Mouse (Mus musculus): ENCODE results near the gene Pak1. TPM values are rescaled to one million over a fixed set of nuclear protein-coding genes. Genes with fewer than 3 reads are reported as not detected.

The Pak1 gene
- total RNA-seq, 2 experiments from 2014 or later, result 1.2 to 1.3 TPM

DNA sequence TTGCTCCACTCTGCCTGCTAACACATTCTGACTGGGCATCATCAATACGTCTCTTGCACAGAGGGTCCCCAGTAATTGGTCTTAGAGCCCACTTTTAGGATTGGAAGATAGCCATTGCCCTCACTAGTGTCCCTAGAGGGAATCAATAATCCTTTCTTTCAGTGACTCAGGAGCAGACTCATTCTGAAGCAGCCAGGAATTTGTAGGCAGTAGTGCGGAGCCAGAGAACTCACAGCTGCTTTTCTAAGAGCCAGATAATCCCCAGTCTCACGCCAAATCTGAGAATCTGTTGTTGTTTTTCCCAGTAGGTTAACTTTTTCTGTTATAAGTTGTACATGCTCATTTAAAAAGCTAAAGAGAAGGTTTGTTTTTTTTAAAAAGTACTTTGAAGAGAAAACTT, 13.0 kb upstream of the Pak1 start:
- no peak for DNase-seq (ENCODE audit: low spot score)
- intact Hi-C loops (cut with DNase I), result no loop called here

DNA sequence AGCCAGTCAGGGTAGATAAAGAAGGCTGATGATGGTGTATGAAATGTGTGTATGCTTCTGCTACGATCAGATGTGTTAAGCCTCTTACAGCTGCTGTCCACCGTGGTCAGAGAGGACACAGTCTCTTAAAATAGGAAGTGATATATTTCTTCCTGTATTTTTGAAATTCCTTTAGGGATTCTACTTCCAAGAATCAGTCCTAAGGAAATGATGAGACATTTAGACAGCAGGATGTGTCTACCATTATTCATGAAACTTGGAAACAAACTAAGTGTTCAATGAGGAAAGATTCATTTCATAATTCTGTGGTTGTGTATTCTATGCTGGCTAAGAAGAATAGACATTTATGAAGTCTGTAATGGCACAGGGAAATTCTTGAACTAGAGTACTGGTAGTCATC, 12.4 kb upstream of the Pak1 start:
- DNase-seq (ENCODE audit: low spot score), result no peak
- intact Hi-C loops (cut with DNase I), result no loop called here

DNA sequence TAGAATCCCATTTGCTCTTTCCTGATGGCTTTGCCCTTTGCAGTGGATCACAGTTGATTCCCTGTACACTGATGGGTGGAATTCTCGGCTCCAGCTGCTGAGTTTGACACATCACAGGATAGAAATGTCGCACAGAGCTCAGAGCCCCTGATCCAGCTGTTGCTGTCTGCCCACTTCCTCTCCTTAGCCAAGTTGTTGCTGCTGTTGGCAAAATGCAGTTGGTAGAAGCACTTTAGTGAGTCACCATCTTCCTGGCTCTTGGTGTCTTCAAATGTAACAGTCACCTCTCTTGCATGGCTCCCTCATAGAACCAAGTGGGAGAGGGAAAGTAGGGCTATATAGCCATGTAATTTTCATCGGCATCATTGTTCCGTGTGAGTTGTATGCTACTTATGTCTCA, 11.2 kb upstream of the Pak1 start:
- no peak for DNase-seq (ENCODE audit: low spot score)
- intact Hi-C loops (cut with DNase I), result no loop called here

DNA sequence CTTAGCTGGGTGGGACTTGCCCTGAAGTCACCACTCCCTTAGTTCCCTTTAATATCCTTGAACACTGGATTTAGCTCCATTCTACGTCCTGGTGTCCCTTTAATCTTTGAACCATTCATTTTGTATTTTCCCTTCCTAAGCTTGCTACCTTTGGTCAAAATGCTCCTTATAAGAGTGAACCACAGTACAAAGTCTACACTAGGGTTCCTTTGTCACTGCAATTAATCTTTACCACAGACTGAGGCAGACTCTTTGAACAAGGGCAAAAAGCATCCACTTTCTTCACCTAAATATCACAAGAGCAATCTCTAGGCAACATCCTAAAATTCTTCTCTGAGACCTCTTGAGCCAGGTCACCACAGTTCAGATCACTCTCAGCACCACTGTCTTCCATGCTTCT, 8.1 kb upstream of the Pak1 start:
- DNase-seq (ENCODE audit: low spot score), result no peak
- intact Hi-C loops (cut with DNase I), result no loop called here

DNA sequence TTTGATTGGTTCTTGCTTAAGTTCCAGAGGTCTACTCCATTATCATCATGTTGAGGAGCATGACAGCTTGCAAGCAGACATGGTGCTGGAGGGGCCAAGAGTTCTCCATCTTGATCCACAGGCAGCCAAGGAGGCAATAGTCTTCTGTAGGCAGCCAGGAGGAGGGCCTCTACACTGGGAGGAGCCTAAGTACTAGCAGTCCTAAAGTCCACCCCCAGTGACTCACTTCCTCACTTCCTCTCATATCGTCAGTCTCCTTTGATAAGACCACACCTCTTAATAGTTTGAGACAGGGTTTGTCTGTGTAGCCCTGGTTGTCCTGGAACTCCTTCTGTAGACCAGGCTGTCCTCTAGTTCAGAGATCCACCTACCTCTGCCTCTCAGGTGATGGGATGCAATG, 7.5 kb upstream of the Pak1 start:
- intact Hi-C loops (cut with DNase I), result no loop called here

DNA sequence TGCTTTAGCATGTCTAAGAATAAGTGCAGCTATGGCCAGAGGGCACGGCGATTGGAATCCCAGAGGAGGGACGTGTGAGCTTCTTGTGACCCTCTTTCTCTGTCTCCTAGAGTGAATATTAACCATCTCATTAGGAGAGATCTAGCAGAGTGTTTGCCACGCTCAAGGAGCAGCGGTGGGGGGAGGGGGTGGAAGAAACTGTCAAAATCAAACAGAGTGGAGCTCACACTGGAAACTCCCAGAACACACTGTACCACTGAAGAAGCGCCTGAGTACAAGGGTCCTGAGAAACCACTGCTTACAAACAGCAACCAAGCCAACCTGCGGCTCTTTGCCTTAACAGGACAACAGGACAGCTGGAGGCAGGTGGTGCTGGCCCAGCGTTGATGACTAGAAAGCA, 6.8 kb upstream of the Pak1 start:
- intact Hi-C loops (cut with DNase I), result no loop called here

More for the DNA sequence above, 7.5 kb upstream of the Pak1 start:
- no peak for DNase-seq (ENCODE audit: low spot score)

DNA sequence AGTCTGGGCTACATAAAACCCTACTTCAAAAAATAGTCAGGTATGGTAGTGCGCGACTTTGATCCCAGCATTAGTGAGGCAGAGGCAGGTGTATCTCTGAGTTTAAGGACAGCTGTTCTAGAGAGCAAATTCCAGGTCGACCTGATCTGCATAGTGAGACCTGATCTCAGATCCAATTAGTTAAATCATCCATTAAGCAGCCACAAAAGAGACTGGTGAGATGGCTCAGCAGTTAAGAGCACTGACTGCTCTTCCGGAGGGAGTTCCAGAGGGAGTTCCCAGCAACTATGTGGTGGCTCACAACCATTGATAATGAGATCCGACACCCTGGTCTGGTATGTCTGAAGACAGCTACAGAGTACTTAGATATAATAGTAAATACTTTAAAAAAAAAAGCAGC, 4.8 kb upstream of the Pak1 start:
- no peak for DNase-seq (ENCODE audit: low spot score)
- intact Hi-C loops (cut with DNase I), result no loop called here

More for the DNA sequence above, 6.8 kb upstream of the Pak1 start:
- DNase-seq (ENCODE audit: low spot score), result no peak

DNA sequence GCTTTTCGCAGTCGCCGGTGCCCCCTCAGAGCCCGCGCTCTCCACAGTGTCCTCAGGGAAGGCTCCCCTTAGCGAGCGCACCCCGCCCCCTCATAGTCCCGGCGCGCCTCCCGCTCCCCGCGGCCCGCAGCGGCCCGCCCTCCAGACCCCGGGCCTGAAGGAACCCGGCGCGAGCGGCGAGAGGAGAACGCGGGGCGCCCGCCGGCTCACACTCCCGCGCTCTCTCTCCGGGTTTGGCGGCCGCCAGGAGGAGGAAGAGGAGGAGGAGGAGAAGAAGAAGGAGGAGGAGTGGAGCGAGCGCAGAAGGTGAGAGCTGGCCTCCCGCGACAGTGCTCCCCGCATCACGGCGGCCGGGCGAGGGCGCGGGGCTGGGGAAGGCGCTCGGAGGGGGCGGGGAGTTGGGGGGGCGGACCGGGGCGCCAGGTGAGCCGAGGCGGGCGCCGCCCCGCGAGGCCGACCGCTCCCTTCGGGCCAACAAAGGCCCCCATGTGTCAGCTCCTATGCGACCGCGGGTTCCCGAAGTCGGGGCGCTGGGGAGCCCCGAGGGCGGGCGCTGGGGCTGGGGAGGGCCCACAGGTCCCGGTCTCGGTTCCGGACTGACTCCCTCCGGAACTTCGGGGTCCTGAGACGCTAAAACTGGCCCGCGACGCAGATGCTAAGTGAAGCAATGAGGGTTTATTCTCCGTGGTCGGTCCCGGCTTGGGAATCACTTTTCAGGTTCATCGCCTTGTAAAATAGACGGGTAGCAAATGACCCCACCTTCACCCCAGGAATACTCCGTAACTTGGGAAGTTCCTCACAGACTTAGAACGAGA, 535 bp downstream of the Pak1 start:
- intact Hi-C loops (cut with DNase I), result loop anchor here (5.0 kb wide), 1 partner anchor 52 kb away; the partner anchor contains the start of gene Aqp11
- no peak for DNase-seq (ENCODE audit: low spot score)

DNA sequence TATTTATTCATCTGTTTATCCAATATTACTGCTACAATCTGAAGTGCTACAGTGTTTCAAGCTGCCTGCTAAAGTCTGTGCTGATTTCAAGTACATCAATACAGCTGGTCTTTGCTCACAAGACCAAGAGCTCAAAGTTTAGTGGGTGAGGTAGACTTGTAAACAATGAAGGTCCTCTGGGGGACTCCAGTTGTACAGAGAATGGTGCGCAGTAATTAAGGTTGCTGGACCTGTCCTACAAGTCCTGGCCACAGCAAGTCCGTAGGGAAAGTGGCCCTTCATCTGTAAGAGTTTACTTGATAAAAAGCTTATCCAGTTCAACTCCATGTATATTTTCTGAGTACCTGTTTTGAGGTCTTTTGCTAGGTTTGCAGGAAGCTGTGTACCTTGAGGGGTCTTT, 1.9 kb downstream of the Pak1 start:
- intact Hi-C loops (cut with DNase I), result no loop called here
- no peak for DNase-seq (ENCODE audit: low spot score)

DNA sequence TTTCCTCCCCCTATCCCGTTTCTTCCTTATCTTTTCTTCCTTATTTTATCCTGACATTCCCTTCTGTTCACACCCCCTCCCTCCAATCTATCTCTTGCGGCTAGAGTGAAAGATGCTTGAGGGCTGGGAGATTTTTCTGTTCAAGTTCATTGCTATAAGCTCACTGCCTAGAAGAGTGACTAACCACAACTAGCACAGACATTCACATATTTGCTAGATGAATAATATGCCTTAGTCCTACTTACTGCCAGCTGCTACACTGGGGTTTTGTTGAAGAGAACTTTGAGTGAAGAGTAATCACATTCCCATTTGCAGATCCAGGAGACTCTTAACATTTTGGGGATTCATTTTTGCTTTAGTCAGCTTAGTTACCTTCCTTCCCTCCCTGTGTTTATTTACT, 4.0 kb downstream of the Pak1 start:
- intact Hi-C loops (cut with DNase I), result no loop called here

DNA sequence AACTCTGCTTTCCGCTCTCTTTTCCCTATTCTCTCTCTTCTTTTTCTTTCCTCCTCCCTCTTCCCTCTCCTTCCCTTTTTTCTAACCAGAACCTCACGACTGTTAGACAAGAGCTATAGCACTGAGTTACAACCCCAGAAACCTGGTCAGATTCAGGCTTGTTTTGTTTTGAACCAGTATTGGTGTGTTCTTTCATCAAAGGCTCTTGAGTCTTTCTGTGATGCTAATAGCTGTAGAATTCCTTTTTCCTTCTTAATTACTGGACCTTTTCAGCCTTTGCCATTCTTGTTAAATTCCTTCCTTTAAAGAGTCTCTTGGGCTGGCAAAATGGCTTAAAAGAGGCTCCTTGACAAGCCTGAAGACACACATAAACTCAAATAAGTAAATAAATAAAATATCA, 14.8 kb downstream of the Pak1 start:
- intact Hi-C loops (cut with DNase I), result no loop called here
- DNase-seq (ENCODE audit: low spot score), result no peak

More for the DNA sequence above, 4.0 kb downstream of the Pak1 start:
- no peak for DNase-seq (ENCODE audit: low spot score)

DNA sequence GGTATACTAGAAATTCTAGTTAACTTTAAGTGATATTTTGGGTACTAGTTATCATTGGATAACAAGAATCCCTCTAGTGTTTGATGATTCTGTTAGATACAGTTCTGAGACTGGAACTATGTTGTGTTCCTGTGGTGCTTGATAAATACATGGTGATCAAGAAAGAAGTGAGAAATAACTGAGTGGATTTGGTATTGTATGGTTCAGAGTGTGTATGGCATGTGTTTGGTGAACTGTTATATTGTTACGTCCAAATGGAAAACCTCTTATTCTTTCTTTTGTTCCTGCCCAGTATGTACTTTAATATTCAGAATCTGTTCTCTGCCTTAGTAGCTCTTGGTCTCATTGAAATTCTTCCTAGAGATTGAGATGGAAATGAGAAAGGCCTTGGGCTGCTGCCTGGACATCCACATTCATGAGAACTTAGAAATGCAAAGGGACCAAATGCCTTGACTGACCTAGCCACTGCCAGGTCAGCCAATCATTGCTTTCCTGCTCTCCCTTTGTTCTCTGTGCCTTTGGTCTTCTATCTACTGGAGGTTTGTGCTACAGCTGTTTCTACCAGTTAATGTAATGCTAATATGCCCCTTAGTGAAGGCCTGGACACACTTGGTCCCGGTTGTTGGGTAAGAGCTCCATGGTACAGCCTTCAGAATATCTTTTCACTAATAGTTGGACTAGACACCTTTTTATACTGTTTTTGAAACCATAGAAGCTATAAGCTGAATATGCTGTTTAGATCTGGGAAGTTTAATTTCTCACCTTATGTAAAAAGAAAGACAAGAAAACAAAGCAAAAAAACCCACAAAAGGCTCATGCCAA, 16.1 kb downstream of the Pak1 start:
- intact Hi-C loops (cut with DNase I), result no loop called here
- no peak for DNase-seq (ENCODE audit: low spot score)

DNA sequence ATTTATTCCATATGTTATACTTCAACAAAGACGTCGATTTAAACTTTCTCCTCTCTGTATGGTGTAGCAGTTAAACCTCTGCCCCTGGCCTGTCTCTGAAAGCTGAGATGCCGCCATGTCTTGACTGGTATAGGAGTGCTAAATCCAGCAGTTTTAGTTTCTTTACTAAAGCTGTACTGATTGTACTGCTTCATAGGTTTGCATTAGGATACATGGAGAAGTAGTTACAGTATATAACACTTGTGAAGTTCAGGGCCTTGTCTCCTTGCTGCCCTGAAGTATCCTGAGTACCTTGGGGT, 16.7 kb downstream of the Pak1 start:
- no peak for DNase-seq (ENCODE audit: low spot score)

DNA sequence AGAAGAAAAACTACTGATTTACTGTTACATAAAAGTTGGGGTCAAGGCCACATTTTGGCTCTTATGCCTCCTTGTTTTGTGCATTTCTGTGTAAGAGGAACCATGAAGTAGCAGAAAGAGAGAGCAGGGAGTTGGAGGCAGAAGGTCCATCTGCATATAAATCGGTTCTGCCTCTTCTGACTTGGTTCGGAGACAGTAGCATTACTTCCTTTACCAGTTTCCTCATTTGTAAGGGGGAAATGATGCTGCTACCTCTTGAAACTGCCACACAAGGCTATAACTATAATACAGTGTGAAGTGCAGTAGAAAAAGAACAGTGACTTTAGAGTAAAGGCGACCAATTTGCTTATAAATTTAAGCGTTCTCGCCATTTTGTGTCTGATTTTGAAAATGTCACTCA, 21.0 kb downstream of the Pak1 start:
- intact Hi-C loops (cut with DNase I), result no loop called here
- DNase-seq (ENCODE audit: low spot score), result no peak

More for the DNA sequence above, 16.7 kb downstream of the Pak1 start:
- intact Hi-C loops (cut with DNase I), result no loop called here

DNA sequence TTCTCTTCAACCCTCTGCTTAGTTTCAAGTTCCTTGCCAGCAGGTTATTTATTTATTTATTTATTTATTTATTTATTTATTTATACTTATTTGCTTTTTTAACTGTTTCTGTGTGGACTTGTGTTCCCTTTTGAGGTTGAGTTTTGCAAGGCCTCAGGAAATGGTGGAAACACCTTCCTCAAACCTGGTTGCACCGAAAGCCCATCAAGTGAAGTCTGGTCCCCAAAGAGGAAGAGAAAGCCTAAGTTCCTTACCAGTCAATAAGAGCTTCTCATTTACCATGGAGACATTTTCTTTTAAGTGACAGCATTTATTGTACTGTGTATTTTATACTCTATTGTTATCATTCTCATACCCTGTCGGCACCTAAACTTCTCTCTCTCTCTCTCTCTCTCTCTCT, 33.5 kb downstream of the Pak1 start:
- intact Hi-C loops (cut with DNase I), result no loop called here

DNA sequence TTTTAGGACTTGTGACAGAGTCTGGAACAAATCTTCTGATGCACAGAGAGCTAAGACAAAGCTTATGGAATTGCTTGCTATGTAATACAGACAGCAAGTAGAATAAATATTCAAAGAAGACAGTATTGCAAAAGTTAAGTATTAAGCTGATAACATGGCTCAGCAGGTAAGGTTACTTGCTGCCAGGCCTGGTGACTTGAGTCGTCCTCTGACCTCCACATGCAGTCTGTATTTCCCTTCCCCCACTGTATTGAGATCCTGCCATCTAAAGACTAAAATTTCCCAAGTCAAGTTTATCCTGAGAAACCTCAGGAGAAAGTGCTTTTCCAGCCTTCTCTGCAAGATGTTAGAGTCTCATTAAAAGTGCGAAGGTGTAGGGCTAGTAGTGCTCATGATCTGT, 40.8 kb downstream of the Pak1 start:
- intact Hi-C loops (cut with DNase I), result no loop called here

More for the DNA sequence above, 33.5 kb downstream of the Pak1 start:
- DNase-seq (ENCODE audit: low spot score), result no peak

DNA sequence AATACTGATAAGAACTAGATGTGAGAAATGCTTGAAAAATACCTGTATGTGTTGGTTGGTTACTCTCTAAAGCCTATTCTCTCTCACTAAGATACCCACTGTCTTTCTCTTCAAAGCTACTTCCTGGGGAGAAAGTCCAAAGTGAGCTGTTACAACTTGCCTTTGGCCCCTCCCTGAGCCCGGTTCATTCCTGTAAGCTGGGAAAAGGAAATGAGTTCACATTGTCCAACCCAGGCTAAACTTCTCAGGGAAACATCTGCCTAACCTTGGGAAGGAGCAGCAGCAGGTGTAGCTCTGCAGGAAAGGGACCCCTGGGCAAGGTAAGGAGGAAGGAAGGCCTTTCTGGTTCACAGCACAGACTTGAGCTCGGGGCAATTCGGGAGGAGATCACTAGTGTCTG, 42.4 kb downstream of the Pak1 start:
- no peak for DNase-seq (ENCODE audit: low spot score)
- intact Hi-C loops (cut with DNase I), result no loop called here

More for the DNA sequence above, 40.8 kb downstream of the Pak1 start:
- no peak for DNase-seq (ENCODE audit: low spot score)

DNA sequence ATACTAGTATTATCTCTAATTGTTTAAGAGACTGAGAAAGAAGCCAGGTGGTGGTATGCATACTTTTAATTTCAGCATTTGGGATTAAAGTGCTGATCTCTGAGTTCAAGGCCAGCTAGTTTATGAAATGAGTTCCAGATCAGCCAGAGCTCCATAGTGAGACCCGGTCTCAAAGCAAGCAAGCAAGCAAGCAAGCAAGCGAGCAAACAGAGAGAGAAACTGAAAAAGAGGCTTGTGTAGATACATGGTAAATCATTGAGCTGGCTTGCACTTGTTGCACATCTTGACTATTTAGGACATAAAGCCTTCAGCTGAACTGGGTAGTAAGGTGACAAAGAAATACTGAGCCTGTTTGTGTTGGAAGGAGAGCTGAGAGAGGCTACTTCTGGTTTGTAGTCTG, 44.6 kb downstream of the Pak1 start:
- intact Hi-C loops (cut with DNase I), result no loop called here

DNA sequence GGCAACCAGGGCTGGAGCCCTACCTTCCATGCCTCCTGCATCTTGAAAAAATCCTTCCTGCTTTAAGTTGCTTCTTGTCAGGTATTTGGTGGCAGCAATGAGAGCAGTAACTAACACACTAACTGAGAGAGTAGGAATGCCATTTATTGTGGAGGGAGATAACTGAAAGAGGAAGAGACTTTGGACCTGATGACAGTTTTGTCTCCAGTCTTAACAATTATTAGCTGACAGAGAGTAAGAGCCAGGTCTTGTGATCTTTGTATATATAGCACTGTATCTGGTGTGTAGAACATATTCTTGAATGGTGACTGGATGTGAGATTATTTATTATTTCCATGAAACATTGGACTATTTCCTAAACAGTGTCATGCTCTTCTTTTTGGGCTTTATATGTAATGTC, 50.2 kb downstream of the Pak1 start:
- no peak for DNase-seq (ENCODE audit: low spot score)
- intact Hi-C loops (cut with DNase I), result no loop called here

More for the DNA sequence above, 44.6 kb downstream of the Pak1 start:
- DNase-seq (ENCODE audit: low spot score), result no peak

DNA sequence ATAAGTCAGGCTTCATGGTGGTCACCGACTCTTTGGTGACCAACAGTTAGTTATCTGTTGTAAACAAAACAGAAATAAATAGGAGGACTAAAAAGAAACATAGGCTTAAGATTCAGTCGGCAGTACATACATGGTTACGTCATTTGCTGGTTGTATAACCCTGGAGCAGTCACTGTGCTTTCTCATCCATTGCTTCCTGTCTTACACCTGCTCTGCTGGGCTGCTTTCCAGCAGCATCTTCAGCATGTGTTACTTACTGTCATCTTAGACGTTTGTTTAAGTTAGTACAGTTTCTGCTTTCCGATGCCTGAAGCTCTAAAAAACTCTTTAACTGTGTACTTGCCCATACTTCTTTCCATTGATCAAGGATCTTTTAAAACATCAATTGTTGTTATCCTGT, 53.0 kb downstream of the Pak1 start:
- no peak for DNase-seq (ENCODE audit: low spot score)
- intact Hi-C loops (cut with DNase I), result loop anchor here (5.0 kb wide), 1 partner anchor 89 kb away; no protein-coding TSS in a partner anchor

DNA sequence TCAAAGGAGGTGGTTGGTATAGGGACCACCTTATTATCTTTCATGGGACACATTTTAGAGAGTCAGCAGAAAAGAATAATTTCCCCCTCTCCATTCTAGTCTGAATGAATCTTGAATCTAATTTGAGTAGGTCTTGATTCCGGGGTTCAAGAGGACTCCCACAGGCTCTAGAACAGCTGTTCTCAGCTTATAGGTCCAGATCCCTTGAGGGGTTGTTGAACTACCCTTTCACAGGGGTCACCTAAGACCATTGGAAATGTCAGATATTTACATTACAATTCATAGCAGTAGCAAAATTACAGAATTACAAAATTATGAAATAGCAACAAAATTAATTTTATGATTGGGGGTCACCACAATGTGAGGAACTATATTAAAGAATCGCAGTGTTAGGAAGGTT, 54.0 kb downstream of the Pak1 start:
- intact Hi-C loops (cut with DNase I), result loop anchor here (5.0 kb wide), 1 partner anchor 90 kb away; no protein-coding TSS in a partner anchor
- no peak for DNase-seq (ENCODE audit: low spot score)
